Mouse (Mus musculus) small intestine, adult 2 months (tissue): ENCODE measurements at regions not wholly inside any gene's neighbourhood (a gene's known extent, or its start where the extent isn't known, plus 50 kb on each side); places are given as distances from the start of the nearest gene placed in this dataset.

Experiments
- H3K27ac ChIP-seq: fragments of 200-500 bp; 2 replicates; pipeline ENCODE4 v1.5.1; 2012; ENCODE audit warnings: low read depth, low read length, control low read depth, inconsistent platforms; ENCODE audit not compliant: insufficient read depth
- H3K27me3 ChIP-seq: fragments of 200-500 bp; 2 replicates; pipeline ENCODE4 v1.6.1; 2012; ENCODE audit warnings: mild to moderate bottlenecking, moderate library complexity, low read length, inconsistent platforms; ENCODE audit not compliant: control insufficient read depth, insufficient read depth
- H3K36me3 ChIP-seq: fragments of 200-500 bp; 2 replicates; pipeline ENCODE4 v1.6.1; 2012; ENCODE audit warnings: mild to moderate bottlenecking, low read length, control low read depth, inconsistent platforms; ENCODE audit not compliant: control insufficient read depth, insufficient read depth
- H3K4me1 ChIP-seq: fragments of 200-500 bp; 2 replicates; pipeline ENCODE4 v1.6.1; 2012; ENCODE audit warnings: low read length, inconsistent platforms, mixed read lengths; ENCODE audit not compliant: control insufficient read depth, insufficient read depth, insufficient read length
- H3K4me3 ChIP-seq: fragments of 200-500 bp; 2 replicates; pipeline ENCODE4 v1.5.1; 2012; ENCODE audit warnings: low read depth, mild to moderate bottlenecking, control low read depth, inconsistent platforms, low read length, moderate library complexity
- CTCF ChIP-seq: fragments of 200-500 bp; IDR thresholded peaks from 2 replicates; pipeline ENCODE4 v1.5.1; 2012; ENCODE audit warnings: low read depth, mild to moderate bottlenecking, control low read depth, inconsistent platforms, low read length, moderate library complexity, mixed read lengths; ENCODE audit not compliant: insufficient replicate concordance, insufficient read length; ENCODE audit errors: extremely low read depth
- POLR2A ChIP-seq: fragments of 200-500 bp; IDR thresholded peaks from 2 replicates; pipeline ENCODE4 v1.6.1; 2012; ENCODE audit warnings: low read depth, mild to moderate bottlenecking, control low read depth, inconsistent platforms, low read length, moderate library complexity
- WGBS: fragments of 180-500 bp; shearing (Covaris S2); methylation state at CpG from one replicate; pipeline ENCODE4 v1.1.7; 2018; 5-methylcytosine and 5-hydroxymethylcytosine counted together

DNA sequence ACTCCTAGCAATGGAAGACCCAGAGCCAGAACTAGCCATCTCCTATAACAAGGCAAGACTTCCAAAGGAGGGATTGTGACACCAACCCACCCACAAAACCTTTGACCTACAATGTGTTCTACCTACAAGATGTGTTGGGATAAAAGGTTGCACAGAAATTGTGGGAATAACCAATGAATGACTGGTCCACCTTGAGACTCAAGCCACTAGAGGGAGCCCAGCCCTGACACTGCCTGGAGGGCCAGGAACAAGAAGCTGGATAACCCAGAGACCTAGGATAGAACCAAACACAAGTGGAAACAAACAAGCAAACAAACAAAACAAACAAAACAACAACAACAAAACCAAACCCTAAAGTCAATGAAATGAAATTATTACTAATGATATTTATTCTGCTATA, 288.8 kb downstream of the Dchs2 start:
- TF ChIP-seq POLR2A, result no peak
- no peak for TF ChIP-seq CTCF
- no peaks in the 10 kb centered on the region for H3K4me1 ChIP-seq
- no peaks in the 10 kb centered on the region for H3K27me3 ChIP-seq
- no peak overlapping the region for H3K4me3 ChIP-seq
- no peaks in the 10 kb centered on the region for H3K36me3 ChIP-seq
- no peak overlapping the region for H3K27ac ChIP-seq

DNA sequence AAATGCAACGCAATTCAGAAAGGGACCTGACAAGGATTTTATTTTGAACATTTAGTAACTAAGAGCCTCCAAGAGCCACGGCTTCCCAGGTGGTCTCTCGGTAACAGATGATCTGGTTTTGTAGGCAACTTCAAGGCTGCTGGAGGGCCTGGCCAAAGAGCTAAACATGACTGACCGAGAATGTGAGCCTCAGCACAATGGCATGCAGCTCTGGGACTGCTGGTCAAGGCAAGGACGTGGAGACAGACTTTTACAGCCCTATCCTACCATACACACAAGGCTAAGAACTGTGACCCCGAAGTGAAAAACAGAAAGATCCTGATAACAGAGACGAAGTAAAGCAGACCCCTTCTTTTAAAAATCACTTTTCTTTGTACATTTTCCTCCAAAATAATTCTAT, 296.5 kb downstream of the Dchs2 start:
- H3K36me3 ChIP-seq, result no peaks in the 10 kb centered on the region
- no peak overlapping the region for H3K27ac ChIP-seq
- no peaks in the 10 kb centered on the region for H3K4me1 ChIP-seq
- no peaks in the 10 kb centered on the region for H3K27me3 ChIP-seq
- TF ChIP-seq CTCF (no peak), POLR2A (no peak)
- 53% methylated on average over 7 of the region's 7 CpGs for WGBS
- H3K4me3 ChIP-seq, result no peak overlapping the region

DNA sequence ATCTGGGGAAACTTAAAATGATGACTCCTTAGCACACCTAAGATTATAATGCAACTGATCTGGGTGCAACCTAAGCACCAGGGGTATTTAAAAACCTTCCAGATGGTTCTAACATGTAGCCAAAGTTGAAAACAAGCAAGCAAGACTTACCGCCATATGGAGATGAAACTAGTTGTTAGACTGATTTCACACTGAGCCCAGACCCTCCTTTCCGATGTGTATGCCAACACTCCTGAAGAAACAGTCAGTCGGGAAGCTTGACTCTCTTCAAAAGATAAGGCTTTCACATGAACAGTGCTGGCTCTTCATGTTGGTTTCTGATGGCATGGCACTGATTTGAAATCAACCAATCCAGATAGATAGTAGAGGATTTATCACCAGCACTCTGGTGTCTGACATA, 301.6 kb downstream of the Dchs2 start:
- TF ChIP-seq POLR2A, result no peak
- TF ChIP-seq CTCF, result no peak
- Histone ChIP-seq H3K27ac (no peak overlapping the region), H3K4me3 (no peak overlapping the region), H3K36me3 (no peaks in the 10 kb centered on the region), H3K4me1 (no peaks in the 10 kb centered on the region), H3K27me3 (no peaks in the 10 kb centered on the region)
- 88% methylated on average over 3 of the region's 3 CpGs for WGBS

DNA sequence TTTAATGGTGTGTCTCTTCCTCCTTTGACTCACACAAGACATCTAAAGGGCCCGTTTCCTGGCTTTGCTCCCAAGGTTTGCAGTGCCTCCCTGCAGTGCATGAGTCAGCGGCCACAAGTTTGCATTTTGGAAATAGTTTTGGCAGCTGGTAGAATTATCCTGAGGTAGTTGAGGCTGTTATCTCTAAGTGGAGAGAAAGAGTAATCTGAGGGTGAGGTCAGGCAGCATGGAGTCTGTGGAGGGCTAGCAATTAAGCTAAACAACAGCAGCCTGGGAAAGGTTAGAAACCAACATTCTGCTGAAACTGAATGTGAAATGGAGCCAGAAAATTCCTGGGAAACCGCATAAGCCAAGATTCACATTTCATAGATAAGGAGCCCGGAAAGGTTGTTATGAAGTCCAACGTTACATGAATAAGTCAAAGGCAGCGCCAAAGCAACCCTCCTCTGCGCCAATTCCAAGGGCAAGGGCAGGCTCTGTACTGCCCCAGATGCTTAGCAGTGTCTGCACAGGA, 318.5 kb downstream of the Dchs2 start:
- no peaks in the 10 kb centered on the region for H3K4me1 ChIP-seq
- no peaks in the 10 kb centered on the region for H3K27me3 ChIP-seq
- no peak overlapping the region for H3K27ac ChIP-seq
- WGBS, result 69% methylated on average over 7 of the region's 7 CpGs
- H3K36me3 ChIP-seq, result no peaks in the 10 kb centered on the region
- TF ChIP-seq CTCF (no peak), POLR2A (no peak)
- H3K4me3 ChIP-seq, result no peak overlapping the region

DNA sequence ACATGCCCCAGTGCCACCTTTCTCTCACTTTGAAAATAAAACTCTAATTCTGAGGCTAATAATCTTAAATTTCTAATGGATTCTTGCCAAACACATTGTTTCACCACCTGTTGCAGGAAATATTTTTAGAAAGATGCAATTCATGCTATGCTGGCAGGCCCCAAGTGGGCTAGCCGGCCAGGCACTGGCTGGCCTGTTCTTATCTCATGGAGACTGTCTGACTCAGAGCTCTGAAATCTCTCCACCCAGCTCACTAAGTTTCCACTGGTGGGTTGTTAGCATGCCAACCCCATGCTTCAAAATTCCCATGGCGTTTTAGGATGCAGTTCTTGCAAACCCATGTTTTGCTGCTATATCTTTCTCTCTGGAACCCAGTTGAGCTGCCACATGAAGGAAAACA, 315.5 kb upstream of the Sfrp2 start:
- H3K4me1 ChIP-seq, result no peaks in the 10 kb centered on the region
- TF ChIP-seq CTCF (no peak), POLR2A (no peak)
- H3K4me3 ChIP-seq, result no peak overlapping the region
- no peak overlapping the region for H3K27ac ChIP-seq
- no peaks in the 10 kb centered on the region for H3K27me3 ChIP-seq
- H3K36me3 ChIP-seq, result no peaks in the 10 kb centered on the region
- 72% methylated on average over 2 of the region's 2 CpGs for WGBS

DNA sequence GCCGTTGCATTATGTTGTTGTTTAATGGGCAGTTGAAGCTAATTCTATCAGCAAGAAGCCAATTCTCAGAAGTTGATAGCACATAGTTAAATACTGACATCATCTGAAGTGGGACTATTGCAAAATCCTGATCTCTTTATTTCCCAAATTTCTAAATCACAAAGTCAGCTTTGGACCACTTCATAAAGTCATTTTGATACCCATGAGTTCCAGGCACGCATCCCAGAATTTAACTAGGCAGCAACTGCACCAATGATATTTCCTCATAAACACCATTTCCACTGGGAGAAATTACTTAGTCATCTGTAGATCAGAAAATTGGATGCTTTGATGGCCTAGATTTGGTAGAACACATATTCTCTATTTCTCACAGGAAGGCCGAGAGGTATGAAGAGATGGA, 314.8 kb upstream of the Sfrp2 start:
- Histone ChIP-seq H3K4me1 (no peaks in the 10 kb centered on the region), H3K4me3 (no peak overlapping the region), H3K27me3 (no peaks in the 10 kb centered on the region), H3K36me3 (no peaks in the 10 kb centered on the region), H3K27ac (no peak overlapping the region)
- no peak for TF ChIP-seq POLR2A
- no peak for TF ChIP-seq CTCF
- 77% methylated on average over 3 of the region's 3 CpGs for WGBS

DNA sequence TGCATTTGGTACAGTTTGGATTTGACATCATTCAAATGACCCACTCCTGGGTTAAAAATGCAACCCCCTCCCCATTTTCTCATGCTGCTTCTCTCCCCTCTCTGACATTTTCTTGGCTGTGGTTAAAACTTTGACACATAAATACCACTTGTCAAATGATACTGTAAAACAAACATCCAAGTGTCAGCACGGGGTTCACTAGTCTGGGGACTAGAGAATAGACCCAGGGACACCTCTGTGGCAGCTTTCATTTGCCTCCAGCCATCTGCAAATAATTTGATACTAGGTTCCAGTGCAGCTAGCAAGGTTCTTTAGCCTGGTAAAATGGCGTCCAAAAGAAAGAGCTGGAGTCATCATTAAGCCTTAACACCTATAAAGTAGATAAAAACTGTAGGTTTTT, 312.7 kb upstream of the Sfrp2 start:
- 59% methylated on average over 2 of the region's 2 CpGs for WGBS
- Histone ChIP-seq H3K4me3 (no peak overlapping the region), H3K4me1 (no peaks in the 10 kb centered on the region), H3K27me3 (no peaks in the 10 kb centered on the region), H3K36me3 (no peaks in the 10 kb centered on the region), H3K27ac (no peak overlapping the region)
- TF ChIP-seq POLR2A, result no peak
- no peak for TF ChIP-seq CTCF

DNA sequence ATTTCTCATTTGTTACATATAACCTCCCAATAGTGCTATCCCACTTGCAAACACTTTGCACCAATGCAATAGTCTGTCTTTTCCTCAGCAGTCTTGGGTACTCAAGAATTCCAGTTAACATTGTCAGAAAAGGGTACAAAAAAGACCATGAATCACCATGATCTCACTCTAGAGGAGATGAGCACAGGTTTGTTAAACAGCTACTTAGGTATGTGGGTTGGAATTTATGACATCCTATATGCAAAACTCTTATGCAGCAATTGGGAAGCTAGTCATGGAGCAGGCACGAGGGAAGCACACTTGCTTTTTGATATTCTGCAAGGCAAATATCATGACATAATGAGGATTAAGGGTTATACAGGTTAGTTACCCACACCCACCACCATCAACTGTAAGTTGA, 307.7 kb upstream of the Sfrp2 start:
- H3K4me1 ChIP-seq, result no peaks in the 10 kb centered on the region

More for the DNA sequence above, 307.7 kb upstream of the Sfrp2 start:
- Histone ChIP-seq H3K4me3 (no peak overlapping the region), H3K27me3 (no peaks in the 10 kb centered on the region), H3K27ac (no peak overlapping the region), H3K36me3 (no peaks in the 10 kb centered on the region)
- TF ChIP-seq CTCF, result no peak
- TF ChIP-seq POLR2A, result no peak
- WGBS, result 48% methylated on average over 1 of the region's 1 CpGs
